Mouse (Mus musculus): ENCODE results near the gene Plpp1. TPM values are rescaled to one million over a fixed set of nuclear protein-coding genes. Genes with fewer than 3 reads are reported as not detected.

The Plpp1 gene
- total RNA-seq, 2 experiments from 2014 or later, result 41.8 to 43.5 TPM

GRCm38 (mm10) chr13:112772252-112772651 lies 28.3 kb upstream of the Plpp1 start:
- peak; percentile 56 to 61 for DNase-seq

GRCm38 (mm10) chr13:112772861-112773260 lies 27.7 kb upstream of the Plpp1 start:
- no peak for DNase-seq

- DNase-seq, result no peak
Observed at GRCm38 (mm10) chr13:112773991-112774675, 26.5 kb upstream of the Plpp1 start.

GRCm38 (mm10) chr13:112775856-112776255 lies 24.7 kb upstream of the Plpp1 start:
- peak in 1 of 2 experiments; percentile 69 for DNase-seq

GRCm38 (mm10) chr13:112778407-112778806 lies 22.2 kb upstream of the Plpp1 start:
- no peak for DNase-seq

- DNase-seq, result no peak
Observed at GRCm38 (mm10) chr13:112785305-112785704, 15.3 kb upstream of the Plpp1 start.

GRCm38 (mm10) chr13:112786142-112786541 lies 14.4 kb upstream of the Plpp1 start:
- no peak for DNase-seq

- no peak for DNase-seq
Observed at GRCm38 (mm10) chr13:112786942-112787533, 13.6 kb upstream of the Plpp1 start.

GRCm38 (mm10) chr13:112790774-112791173 lies 9.8 kb upstream of the Plpp1 start:
- no peak for DNase-seq

GRCm38 (mm10) chr13:112791906-112792305 lies 8.7 kb upstream of the Plpp1 start:
- no peak for DNase-seq

GRCm38 (mm10) chr13:112798243-112798952 lies 2.2 kb upstream of the Plpp1 start:
- DNase-seq, result no peak

- no peak for DNase-seq
Observed at GRCm38 (mm10) chr13:112798953-112799305, 1.7 kb upstream of the Plpp1 start.

GRCm38 (mm10) chr13:112799721-112800241 lies 811 bp upstream of the Plpp1 start:
- no peak for DNase-seq

GRCm38 (mm10) chr13:112801381-112802004 lies 901 bp downstream of the Plpp1 start:
- peak; percentile 39 to 61 for DNase-seq

GRCm38 (mm10) chr13:112803106-112803505 lies 2.5 kb downstream of the Plpp1 start:
- no peak for DNase-seq

- no peak for DNase-seq
Observed at GRCm38 (mm10) chr13:112803661-112804060, 3.1 kb downstream of the Plpp1 start.

- no peak for DNase-seq
Observed at GRCm38 (mm10) chr13:112805529-112805928, 4.9 kb downstream of the Plpp1 start.

GRCm38 (mm10) chr13:112807936-112808667 lies 7.5 kb downstream of the Plpp1 start:
- peak; percentile 28 to 39 for DNase-seq

- peak in 1 of 2 experiments; percentile 18 for DNase-seq
Observed at GRCm38 (mm10) chr13:112809504-112810247, 9.1 kb downstream of the Plpp1 start.

GRCm38 (mm10) chr13:112810248-112810645 lies 9.7 kb downstream of the Plpp1 start:
- peak in 1 of 2 experiments; percentile 31 for DNase-seq

GRCm38 (mm10) chr13:112810751-112811150 lies 10.2 kb downstream of the Plpp1 start:
- DNase-seq, result peak; percentile 29 to 42

Data from heart, adult 18-20 months (tissue).